Mouse (Mus musculus) liver, embryonic 11.5 days (tissue): ENCODE measurements at regions not wholly inside any gene's neighbourhood (a gene's known extent, or its start where the extent isn't known, plus 50 kb on each side); places are given as distances from the start of the nearest gene placed in this dataset.

Source experiments
- ATAC-seq: fragments of 200-750 bp; cut with Nextera tagmentation; replicated peaks from 2 replicates; pipeline ENCODE4 v1.8.0; 2017; ENCODE audit warnings: moderate number of reproducible peaks, mild to moderate bottlenecking, moderate TSS enrichment, moderate library complexity; ENCODE audit not compliant: low FRiP score
- DNase-seq: peaks from one replicate; pipeline ENCODE4 v3.0.0-alpha.2; 2017; ENCODE audit warnings: low spot score
- H3K27ac ChIP-seq: fragments of 300-500 bp; sonication (generic); 2 replicates; pipeline ENCODE4 v1.5.1; 2014; ENCODE audit warnings: mild to moderate bottlenecking, low read depth, low read length, control low read depth
- H3K27me3 ChIP-seq: fragments of 300-500 bp; sonication (generic); replicated peaks from 2 replicates; pipeline ENCODE4 v1.6.1; 2014; ENCODE audit warnings: low read length, mixed read lengths; ENCODE audit not compliant: control insufficient read depth, insufficient read depth
- H3K36me3 ChIP-seq: fragments of 300-500 bp; sonication (generic); 2 replicates; pipeline ENCODE4 v1.6.1; 2014; ENCODE audit warnings: mild to moderate bottlenecking, low read length, moderate library complexity, mixed read lengths; ENCODE audit not compliant: control insufficient read depth, insufficient read depth
- H3K4me1 ChIP-seq: fragments of 300-500 bp; sonication (generic); replicated peaks from 2 replicates; pipeline ENCODE4 v1.6.1; 2014; ENCODE audit warnings: low read length, mixed read lengths; ENCODE audit not compliant: control insufficient read depth, insufficient read depth
- H3K4me2 ChIP-seq: fragments of 300-500 bp; sonication (generic); 2 replicates; pipeline ENCODE4 v1.6.1; 2014; ENCODE audit warnings: mild to moderate bottlenecking, control low read depth, moderate library complexity
- H3K4me3 ChIP-seq: fragments of 300-500 bp; sonication (generic); 2 replicates; pipeline ENCODE4 v1.5.1; 2014; ENCODE audit warnings: low read depth, low read length, control low read depth
- H3K9ac ChIP-seq: fragments of 300-500 bp; sonication (generic); 2 replicates; pipeline ENCODE4 v1.6.1; 2014; ENCODE audit warnings: low read depth, low read length, control low read depth
- H3K9me3 ChIP-seq: fragments of 300-500 bp; sonication (generic); 2 replicates; pipeline ENCODE4 v1.6.1; 2016; ENCODE audit warnings: low read length, inconsistent platforms, mixed read lengths; ENCODE audit not compliant: control insufficient read depth
- WGBS: fragments of 180-500 bp; shearing (Covaris S2); extraction: QIAGEN DNeasy Blood & Tissue Kit; methylation state at CpG from one replicate; pipeline ENCODE4 v1.1.7; 2014; 5-methylcytosine and 5-hydroxymethylcytosine counted together

GRCm38 (mm10) chr16:77166722-77167121 lies 153.2 kb downstream of the Usp25 start:
- H3K9ac ChIP-seq, result no peak overlapping the region
- H3K4me2 ChIP-seq, result no peak overlapping the region
- no peak overlapping the region for H3K27ac ChIP-seq
- DNase-seq (no peak), ATAC-seq (no peak)
- H3K4me1 ChIP-seq, result no peaks in the 10 kb centered on the region
- WGBS, result 57% methylated on average over 4 of the region's 4 CpGs
- H3K4me3 ChIP-seq, result no peak overlapping the region
- no peaks in the 10 kb centered on the region for H3K9me3 ChIP-seq
- H3K27me3 ChIP-seq, result no peaks in the 10 kb centered on the region
- H3K36me3 ChIP-seq, result no peaks in the 10 kb centered on the region

- Histone ChIP-seq H3K4me1 (0 out of 2 replicates have a peak, but pooled peaks cover 3% of the 10 kb centered on the region), H3K4me3 (no peak overlapping the region), H3K4me2 (no peak overlapping the region), H3K9ac (no peak overlapping the region), H3K27ac (no peak overlapping the region), H3K9me3 (no peaks in the 10 kb centered on the region), H3K36me3 (no peaks in the 10 kb centered on the region), H3K27me3 (no peaks in the 10 kb centered on the region)
- DNase-seq (no peak), ATAC-seq (peak; percentile 64; the same call in 1 of the 2 replicates)
- WGBS, result 15% methylated on average over 8 of the region's 8 CpGs
Measured at GRCm38 (mm10) chr16:77173026-77173692, 159.7 kb downstream of the Usp25 start.

- WGBS, result 72% methylated on average over 7 of the region's 7 CpGs
- H3K4me3 ChIP-seq, result no peak overlapping the region
- no peak overlapping the region for H3K9ac ChIP-seq
- DNase-seq, result no peak
- no peaks in the 10 kb centered on the region for H3K27me3 ChIP-seq
- no peaks in the 10 kb centered on the region for H3K9me3 ChIP-seq
- no peak overlapping the region for H3K4me2 ChIP-seq
- 0 out of 2 replicates have a peak, but pooled peaks cover 3% of the 10 kb centered on the region for H3K4me1 ChIP-seq
- H3K36me3 ChIP-seq, result no peaks in the 10 kb centered on the region
- H3K27ac ChIP-seq, result no peak overlapping the region
- ATAC-seq, result no peak
Measured at GRCm38 (mm10) chr16:77174744-77175432, 161.4 kb downstream of the Usp25 start.

- no peak overlapping the region for H3K4me2 ChIP-seq
- no peak overlapping the region for H3K27ac ChIP-seq
- H3K9ac ChIP-seq, result no peak overlapping the region
- DNase-seq (no peak), ATAC-seq (no peak)
- no peaks in the 10 kb centered on the region for H3K27me3 ChIP-seq
- WGBS, result 63% methylated on average over 2 of the region's 2 CpGs
- no peaks in the 10 kb centered on the region for H3K36me3 ChIP-seq
- no peaks in the 10 kb centered on the region for H3K9me3 ChIP-seq
- no peaks in the 10 kb centered on the region for H3K4me1 ChIP-seq
- H3K4me3 ChIP-seq, result no peak overlapping the region
Measured at GRCm38 (mm10) chr16:77180990-77181389, 167.5 kb downstream of the Usp25 start.
